Mouse (Mus musculus): Measurements from ENCODE around the gene Thap8.

GRCm38 (mm10) chr7:30265935-30266334 is 14.0 kb upstream of the Thap8 start:
- TF ChIP-seq CTCF (IDR thresholded peaks at IDR 0.05; ENCODE audit: insufficient read depth, low read length), result no peak
- no peak for TF ChIP-seq POLR2A (IDR thresholded peaks at IDR 0.05; ENCODE audit: borderline replicate concordance, extremely low read depth, low read depth, low read length)
